Mouse (Mus musculus) hematopoietic stem cell, adult 5-6 weeks (primary cell): ENCODE data around the gene Gm21976. TPM values are rescaled to one million over a fixed set of nuclear protein-coding genes. Genes with fewer than 3 reads are reported as not detected.
A peak's percentile ranks its signal among the peaks of the same experiment; 100 is the strongest.

Experiments used
- ATAC-seq, 2 experiments: fragments of 125-278 bp in 1 of 2; replicated peaks in 1 of 2; 2 replicates each; pipeline ENCODE4 v1.8.0; 2016 to 2017; ENCODE audit warnings: inconsistent platforms in 2 of 2, mild to moderate bottlenecking in 2 of 2, moderate number of reproducible peaks in 2 of 2, low read depth in 1 of 2, moderate TSS enrichment in 1 of 2; ENCODE audit not compliant: low FRiP score in 2 of 2, poor library complexity in 2 of 2, severe bottlenecking in 2 of 2, insufficient read depth in 1 of 2, low TSS enrichment in 1 of 2
- total RNA-seq: library from RNA; stranded (forward); fragments of 172-1452, 232-1000 nt; gene quantifications from 2 replicates; pipeline ENCODE4 v1.2.3, GENCODE M21; 2017

Gm21976 gene
- total RNA-seq: not detected in 2 replicates

DNA sequence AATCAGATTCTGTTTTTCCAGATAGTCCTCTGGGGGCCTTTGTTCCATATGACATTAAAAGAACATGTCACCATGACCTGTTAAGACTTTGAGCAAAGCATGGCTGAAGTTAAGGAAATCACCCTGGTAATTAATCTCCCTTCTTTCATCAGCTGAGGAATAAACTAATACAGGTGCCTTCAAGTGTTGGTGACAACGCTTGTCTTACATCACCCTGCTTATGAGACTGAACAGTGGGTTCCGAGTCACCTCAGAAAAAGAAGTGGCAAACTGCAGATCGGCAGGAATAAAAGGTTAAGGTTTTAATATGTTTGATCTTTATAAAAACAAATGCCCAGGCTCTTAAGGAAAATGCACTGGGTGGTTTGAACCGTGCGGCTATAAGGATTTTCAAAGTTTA, at the start of gene Gm21976:
TSS of gene Gm21976 (plus strand) at position 202 of the 400 bp plus-strand sequence.
- ATAC-seq: no peak

DNA sequence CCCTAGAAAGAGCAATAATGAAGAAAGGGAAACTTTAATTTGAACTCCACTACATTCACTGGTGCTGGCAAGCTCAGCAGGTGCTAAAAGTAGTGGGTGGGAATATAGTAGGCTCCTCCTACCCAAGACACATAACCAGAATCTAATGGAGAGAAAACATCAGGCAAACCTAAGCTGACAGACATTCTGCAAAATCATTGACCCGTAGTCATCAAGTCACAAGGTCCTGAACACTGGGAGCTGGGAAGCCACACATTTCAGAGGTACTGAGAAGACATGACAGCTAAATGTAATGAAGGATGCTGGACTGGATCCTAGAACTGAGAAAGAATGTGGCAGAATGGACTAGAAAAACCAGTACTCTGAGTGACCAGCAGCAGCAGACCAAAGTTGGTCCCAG, 49.2 kb upstream of the Gm21976 start:
- ATAC-seq: no peak

DNA sequence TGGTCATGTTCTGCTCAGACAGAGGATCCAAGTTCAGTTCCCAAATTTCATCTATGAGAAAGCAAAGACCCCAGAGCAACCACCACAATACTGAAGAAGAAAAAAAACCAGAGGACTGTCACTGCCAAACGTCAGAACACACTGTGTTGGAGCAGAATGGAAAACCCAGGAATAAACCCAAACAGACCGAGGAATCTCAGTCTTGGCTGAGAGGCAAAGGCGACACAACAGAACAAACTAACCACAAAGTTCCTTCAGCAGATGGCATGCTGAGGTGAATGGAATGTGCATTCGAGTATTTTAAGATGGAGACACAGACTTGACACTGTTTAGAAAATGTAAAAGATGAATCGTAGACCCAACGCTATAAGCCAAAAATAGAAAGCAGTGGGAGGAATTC, 44.2 kb upstream of the Gm21976 start:
- no peak for ATAC-seq

DNA sequence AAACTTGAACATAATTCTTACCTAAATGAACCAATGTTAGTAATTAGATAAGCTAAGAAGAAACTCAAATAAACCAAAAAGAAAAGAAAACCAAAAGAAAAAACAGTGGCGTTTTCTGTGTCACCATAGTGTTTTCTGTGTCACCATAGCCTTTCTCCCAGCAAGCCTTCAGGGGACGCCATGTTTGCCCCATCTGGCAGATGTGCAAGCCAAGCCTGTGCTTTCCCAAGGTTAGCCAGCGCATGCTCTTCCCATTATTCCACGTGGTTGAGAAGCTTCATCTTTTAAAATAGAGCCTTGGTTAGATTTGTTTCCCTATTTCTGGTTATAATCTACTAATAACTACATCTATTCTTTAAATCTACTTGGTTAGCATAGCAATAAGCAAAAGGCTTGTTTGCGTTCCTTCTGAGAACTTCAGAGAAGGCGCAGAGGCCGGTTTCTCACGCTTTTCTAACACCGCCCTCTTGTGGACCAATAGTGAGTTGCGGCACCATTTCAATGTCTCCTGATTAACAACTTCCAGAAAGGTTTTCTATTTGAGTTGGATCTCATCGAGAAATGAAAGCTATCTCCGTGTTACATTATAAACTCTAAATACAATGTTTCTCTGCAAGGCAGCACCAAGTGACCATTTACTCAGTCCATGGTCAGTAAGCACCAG, 39.6 kb upstream of the Gm21976 start:
- ATAC-seq: peak; percentile 67 to 71; a peak in 2 of 4 replicates

DNA sequence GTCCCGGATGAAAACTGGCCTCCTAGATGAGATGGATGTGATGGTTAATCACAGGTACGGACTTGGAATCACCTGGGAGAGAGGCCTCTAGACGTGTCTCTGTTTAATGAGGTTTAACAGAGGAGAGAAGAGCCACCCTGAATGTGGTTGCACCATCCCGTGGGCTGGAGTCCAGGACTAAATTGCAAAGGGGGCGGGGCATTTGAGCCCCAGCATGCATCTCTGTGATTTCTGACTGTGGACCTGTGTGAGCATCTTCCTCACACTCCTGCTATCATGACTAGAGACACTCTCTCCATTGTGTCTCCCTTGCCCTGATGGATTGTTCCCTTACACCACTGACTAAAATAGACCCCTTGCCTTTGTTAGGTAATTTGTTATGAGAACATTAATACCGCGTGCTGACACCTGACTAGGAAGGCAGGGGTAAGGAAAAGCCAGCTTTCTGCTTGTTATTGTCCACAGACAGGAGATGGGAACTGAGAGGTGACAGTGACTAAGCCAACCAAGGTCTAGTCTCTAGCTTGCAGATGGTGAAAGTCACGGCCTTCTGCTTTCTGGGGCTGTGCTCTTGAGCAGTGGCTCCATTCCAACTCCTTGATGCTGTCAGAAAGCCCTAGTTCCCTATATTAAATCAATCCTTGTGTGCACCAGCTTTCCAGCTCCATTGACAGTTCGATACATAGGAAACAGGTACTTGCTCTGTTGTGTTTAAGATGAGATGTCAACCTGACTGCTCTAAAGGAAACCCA, 38.0 kb upstream of the Gm21976 start:
- peak in 1 of 2 experiments; percentile 25; a peak in 1 of 4 replicates for ATAC-seq

DNA sequence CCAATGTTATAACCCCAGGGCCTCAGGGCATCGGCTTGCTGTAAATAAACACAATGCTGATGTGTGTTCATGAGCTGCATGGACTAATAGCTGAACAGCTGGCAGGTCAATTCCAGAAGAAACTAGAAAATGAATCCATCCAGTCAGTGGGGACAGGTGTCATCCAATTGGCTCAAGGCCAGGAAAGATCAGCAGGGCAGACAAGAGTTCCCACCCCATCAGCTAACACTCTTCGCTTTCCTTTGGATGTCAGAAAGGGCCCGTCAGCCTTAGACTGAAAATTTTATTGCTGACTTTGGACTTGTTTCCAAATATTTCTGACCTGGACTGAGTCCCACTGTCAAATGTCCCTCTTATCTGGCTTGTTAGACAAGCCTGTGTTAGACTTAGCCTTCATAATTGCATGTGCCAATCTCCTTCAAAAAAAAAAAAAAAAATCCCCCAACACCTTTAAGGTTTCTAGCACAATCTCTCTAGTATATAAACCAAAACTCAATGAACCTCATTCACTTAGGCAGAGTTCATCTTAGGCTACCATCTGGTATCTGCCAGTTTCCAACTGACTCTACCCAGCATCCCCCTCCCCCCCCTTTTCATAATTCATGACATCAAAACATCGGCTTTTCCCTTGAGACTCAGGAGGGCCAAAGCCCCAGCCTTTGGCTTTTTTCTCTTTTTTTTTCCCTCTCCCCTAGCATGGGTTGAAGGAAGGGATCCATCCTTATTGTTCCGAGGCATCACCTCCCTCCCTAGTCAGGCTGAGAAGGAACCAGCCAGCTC, 34.9 kb upstream of the Gm21976 start:
- no peak for ATAC-seq

DNA sequence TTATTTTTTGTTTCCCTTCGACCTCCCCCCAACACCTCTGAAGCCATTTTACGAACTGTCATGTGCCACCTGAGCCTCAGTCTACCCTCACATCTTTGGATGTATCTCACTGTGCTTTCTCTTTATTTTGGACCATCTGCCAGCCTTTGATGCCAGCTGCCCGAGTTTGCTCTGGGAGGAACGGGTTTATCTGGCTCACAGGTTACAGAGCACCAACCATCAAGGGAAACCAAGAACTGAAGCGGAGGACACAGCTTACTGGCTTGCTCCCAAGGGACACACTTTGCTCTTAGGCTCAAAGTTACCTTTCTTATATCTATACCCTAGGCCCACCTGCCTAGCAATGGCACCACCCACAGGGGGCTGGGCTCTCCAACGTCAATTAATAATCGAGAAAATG, 34.3 kb upstream of the Gm21976 start:
- ATAC-seq: no peak

DNA sequence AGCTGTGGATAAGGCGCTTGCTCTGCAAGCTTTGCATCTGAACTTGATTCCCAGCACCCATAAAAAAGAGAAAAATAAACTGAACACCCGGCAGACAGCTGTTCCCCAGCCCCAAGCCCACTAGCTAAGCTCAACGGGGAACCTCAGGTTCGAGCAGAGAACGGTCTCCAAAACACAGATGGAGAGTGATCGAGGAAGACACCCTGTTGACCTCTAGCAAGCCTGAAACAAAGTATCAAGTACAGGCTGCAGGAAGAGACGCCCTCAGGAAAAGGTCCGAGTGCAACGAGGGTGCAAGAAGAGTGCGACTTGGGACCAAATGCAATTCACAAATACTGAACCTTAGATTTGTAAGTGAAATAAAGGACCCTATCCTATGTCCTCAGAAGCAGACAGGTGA, 30.1 kb upstream of the Gm21976 start:
- no peak for ATAC-seq

DNA sequence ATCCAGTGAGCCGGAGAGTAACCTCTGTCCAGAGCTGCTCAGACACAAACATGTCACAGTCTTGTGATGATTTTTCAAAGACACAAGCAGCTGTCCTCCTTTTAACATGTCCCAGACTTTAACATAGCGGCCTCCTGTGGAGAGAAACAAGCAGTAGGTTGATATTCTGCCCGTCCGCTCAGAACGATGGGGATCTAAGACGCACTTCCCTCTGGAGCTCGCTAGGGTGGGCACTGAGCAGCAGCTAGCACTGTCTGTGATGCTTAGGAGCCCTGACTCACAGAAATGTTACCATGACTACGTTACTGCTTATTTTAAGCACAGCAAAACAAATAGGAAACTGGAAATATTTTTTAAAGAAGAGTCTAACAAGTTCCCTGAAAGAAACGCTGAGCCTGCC, 24.8 kb upstream of the Gm21976 start:
- no peak for ATAC-seq

DNA sequence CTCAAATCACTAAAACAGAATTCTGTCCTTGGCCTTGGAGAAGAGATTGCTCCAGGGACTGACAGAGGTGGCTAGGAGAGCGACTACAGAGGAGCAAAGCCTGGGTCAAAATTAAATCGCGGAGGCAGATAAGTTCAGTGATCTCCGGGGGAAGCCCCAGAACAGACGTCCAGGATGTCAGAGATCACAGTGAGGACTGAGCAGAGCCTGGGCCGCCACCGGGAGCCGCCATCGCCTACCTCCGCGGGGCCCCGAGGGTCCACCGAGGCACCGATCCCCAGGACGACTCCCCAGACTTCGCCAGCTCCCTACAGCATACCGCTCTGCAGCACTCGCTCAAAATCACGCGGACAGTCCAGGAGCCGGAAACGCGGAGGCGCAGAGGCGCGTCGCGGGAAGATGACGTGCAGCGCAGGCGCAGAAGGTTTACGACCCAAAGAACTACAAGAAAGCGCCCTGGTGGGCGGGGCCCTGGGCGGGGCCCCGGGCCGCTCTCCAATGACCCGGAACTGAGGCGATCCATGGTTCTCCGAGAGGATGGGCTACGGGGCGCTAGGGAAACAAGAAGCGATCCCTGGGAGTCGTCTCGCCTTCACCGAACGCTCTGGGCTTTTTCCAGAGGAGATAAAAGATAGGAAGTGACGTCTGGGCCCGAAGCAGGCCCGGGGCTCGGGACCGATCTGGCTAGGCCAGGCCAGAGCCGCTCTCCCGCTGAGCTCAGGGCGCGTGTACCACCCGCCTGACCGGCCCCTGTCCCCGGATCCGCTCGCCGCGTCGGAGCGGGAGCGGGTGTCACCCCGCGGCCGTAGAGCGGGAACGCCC, 16.8 kb upstream of the Gm21976 start, which contains the start of the genes Utp15 and Ankra2:
TSS of gene Utp15 (minus strand) at position 406 of the 822 bp plus-strand sequence.
TSS of gene Ankra2 (plus strand) at position 439 of the 822 bp plus-strand sequence.
- peak; percentile 96 to 97 for ATAC-seq

DNA sequence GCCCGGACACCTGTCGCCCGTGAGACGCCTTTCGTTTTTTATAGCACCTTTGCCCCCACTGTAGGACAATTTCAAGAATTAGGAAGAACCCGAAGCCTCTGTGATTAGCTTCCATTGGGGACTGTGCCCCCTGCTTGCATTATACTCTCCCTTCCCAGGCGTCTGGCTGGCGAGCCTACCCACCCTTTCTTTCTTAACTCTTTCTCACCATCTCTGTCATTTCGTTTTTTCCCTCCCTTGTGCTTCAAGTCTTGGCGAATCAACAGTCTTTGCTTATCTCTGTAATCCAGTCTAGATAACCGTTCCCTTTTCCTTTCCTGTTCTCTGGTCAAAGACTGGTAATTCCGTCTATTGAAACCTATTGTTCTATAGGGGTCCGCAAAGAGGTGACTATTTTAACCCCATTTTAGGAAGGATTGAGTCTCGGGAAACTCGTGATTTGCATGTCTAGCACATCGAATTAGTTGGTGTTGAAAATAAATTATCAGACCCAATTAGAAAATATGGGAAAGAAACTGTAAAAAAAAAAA, 16.2 kb upstream of the Gm21976 start:
- ATAC-seq: peak in 1 of 2 experiments; percentile 19; a peak in 2 of 4 replicates

DNA sequence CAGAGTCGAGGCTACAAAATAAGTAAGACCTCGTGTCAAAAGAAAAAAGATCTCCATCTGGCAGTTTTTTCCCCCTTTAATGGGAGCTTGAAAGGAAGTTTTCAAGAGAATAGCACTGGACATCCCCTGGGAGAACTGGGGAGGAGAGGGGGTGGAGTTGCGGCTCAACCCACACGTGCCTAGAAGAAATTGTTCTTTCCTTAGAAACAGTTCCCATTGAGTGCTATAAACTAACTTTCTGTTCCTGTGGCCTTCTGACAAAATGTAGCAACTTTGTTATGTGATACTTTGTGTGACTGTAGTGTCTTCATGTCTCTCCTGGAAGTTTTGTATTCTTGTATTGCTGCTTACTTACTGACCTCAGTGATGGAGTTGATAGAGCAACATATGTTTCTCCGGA, 15.6 kb upstream of the Gm21976 start:
- no peak for ATAC-seq

DNA sequence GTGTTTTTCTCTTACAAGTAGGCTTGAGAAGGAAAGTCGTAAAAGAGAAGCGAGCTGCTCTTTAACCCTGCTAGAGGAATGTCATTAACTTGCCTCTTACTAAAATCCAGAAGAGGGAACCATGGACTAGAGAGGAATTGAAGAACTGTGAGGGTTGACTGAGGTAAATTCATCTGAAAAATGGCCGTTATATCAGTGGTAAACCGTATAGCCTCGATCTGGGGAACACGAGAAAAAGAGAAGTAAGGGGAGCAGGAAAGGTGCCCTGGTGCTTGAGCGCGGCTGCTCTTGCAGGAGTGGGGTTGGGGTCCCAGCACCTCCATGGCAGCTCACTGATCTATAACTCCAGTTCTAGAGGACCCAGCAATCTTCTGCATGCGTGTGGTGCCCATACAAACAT, 5.7 kb upstream of the Gm21976 start:
- ATAC-seq: no peak

DNA sequence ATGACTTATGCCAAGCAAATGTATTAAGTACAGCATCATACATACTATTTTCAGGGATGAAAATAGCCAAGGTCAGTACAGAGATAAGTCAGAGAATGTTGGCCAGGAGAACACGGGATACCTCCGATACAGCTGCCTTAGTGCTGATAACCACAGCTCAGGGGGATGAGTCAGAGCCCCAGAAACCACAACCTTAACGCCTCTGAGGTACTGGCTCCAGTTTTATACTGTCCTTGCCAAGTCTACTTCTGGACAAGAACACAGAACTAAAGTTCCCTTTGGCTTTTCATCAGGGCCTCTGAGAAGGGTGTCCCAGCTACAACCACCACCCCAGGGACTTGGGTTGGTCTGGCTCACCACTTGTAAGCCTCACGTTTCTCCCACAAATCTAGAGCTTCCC, 4.0 kb upstream of the Gm21976 start:
- no peak for ATAC-seq

DNA sequence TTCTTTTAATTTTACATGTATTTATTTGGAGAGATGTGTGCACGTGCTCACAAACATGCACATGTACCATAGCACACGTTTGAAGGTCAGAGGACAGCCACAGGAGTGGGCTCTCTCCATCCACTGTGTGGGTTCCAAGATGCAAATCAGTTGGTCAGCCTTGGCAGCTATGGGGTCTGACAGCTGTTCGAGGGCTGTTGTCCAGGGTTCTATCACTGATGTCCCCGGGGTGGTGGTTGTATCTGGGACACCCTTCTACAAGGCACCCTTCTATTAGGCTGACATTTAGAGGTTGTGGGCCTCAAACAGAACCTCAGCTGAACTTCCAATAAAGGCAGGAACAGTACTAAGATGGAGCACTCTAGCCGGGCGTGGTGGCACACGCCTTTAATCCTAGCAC, 3.4 kb upstream of the Gm21976 start:
- ATAC-seq: no peak

DNA sequence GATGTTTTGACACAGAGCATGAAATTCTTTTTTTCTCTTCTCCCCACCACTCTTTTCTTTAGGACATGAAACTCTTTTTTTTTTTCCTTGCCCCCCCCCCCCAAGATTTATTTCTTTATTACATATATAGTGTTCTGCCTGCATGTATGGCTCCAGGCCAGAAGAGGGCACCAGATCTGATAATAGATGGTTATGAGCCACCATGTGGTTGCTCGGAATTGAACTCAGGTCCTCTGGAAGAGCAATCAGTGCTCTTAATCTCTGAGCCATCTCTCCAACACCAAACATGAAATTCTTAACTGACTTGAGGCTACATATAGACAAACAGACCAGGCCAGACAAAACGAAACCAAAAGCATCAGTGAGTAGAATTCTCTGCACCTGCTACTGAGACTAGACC, 2.2 kb upstream of the Gm21976 start:
- ATAC-seq: no peak
